Mouse (Mus musculus): ENCODE data around the gene Cnn1. TPM values are rescaled to one million over a fixed set of nuclear protein-coding genes. Genes with fewer than 3 reads are reported as not detected.
A peak's percentile ranks its signal among the peaks of the same experiment; 100 is the strongest.

Cnn1 gene
- polyA plus RNA-seq, 1 experiment from 2014 or later: 0.96 TPM

- WGBS (ENCODE audit: insufficient replicate concordance): 74% methylated on average over 4 of the region's 4 CpGs
- peaks cover 41% of the 10 kb centered on the region for H3K36me3 ChIP-seq (replicated peaks)
- H3K27me3 ChIP-seq: no peaks in the 10 kb centered on the region
- peak overlapping the region; percentile 85; the same call in 1 of the 2 replicates for H3K9ac ChIP-seq
- H3K9me3 ChIP-seq (replicated peaks): no peaks in the 10 kb centered on the region
- H3K4me1 ChIP-seq (replicated peaks): peaks cover 45% of the 10 kb centered on the region
- no peak for ATAC-seq (ENCODE audit: insufficient read depth)
- H3K27ac ChIP-seq (replicated peaks): no peak overlapping the region
- H3K4me3 ChIP-seq (replicated peaks): peak overlapping the region; percentile 86
- peak overlapping the region; percentile 88 for H3K4me2 ChIP-seq
Measured at GRCm38 (mm10) chr9:22115635-22116034, 16.6 kb downstream of the Cnn1 start.

DNA sequence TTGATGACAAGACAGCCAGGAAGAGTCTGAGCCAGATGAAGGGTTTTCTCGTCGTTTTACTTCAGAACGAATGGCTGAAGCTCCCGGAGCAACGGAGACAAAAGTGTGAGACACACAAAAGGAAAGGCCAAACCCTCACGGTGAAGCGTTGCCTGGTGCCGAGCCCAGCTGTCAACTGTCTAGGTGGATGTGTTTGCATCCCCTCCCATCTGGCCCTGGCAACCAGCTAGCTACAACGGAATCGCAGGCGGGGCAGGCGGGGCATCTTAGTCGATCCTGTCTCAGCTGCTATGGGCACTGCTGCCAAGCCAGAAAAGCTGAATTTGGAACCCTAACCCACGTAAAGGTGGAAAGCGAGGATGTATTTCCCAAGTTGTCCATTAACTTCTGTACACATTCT, 17.1 kb downstream of the Cnn1 start:
- Histone ChIP-seq H3K9ac (peak overlapping the region; percentile 85), H3K36me3 (replicated peaks) (peaks cover 37% of the 10 kb centered on the region), H3K27ac (replicated peaks) (peak overlapping the region; percentile 76), H3K9me3 (replicated peaks) (no peaks in the 10 kb centered on the region), H3K27me3 (no peaks in the 10 kb centered on the region), H3K4me3 (replicated peaks) (peak overlapping the region; percentile 86), H3K4me1 (replicated peaks) (peaks cover 49% of the 10 kb centered on the region), H3K4me2 (peak overlapping the region; percentile 88)
- ATAC-seq (ENCODE audit: insufficient read depth): no peak
- 25% methylated on average over 15 of the region's 15 CpGs for WGBS (ENCODE audit: insufficient replicate concordance)

GRCm38 (mm10) chr9:22116740-22117426, 17.9 kb downstream of the Cnn1 start, which contains the start of gene Elof1:
Gene Elof1 (minus strand): TSS chr9:22117172.
- peak within 1 kb of the TSS; percentile 85 for H3K9ac ChIP-seq
- H3K4me1 ChIP-seq (replicated peaks): peaks cover 57% of the 10 kb centered on the region
- H3K4me2 ChIP-seq: peak within 1 kb of the TSS; percentile 88
- H3K27ac ChIP-seq (replicated peaks): peak within 1 kb of the TSS; percentile 76
- H3K36me3 ChIP-seq (replicated peaks): peaks cover 30% of the 10 kb centered on the region
- no peaks in the 10 kb centered on the region for H3K9me3 ChIP-seq (replicated peaks)
- no peaks in the 10 kb centered on the region for H3K27me3 ChIP-seq
- peak within 1 kb of the TSS; percentile 86 for H3K4me3 ChIP-seq (replicated peaks)
- under 1% methylated on average over 52 of the region's 52 CpGs for WGBS (ENCODE audit: insufficient replicate concordance)
- ATAC-seq (ENCODE audit: insufficient read depth): peak; percentile 88

GRCm38 (mm10) chr9:22117754-22118456, 18.9 kb downstream of the Cnn1 start:
- H3K4me1 ChIP-seq (replicated peaks): peaks cover 67% of the 10 kb centered on the region
- H3K27ac ChIP-seq (replicated peaks): peak overlapping the region; percentile 62
- ATAC-seq (ENCODE audit: insufficient read depth): no peak
- H3K9ac ChIP-seq: peak overlapping the region; percentile 46; the same call in 1 of the 2 replicates
- 31% methylated on average over 10 of the region's 10 CpGs for WGBS (ENCODE audit: insufficient replicate concordance)
- H3K4me2 ChIP-seq: peak overlapping the region; percentile 88
- no peaks in the 10 kb centered on the region for H3K27me3 ChIP-seq
- H3K9me3 ChIP-seq (replicated peaks): no peaks in the 10 kb centered on the region
- H3K4me3 ChIP-seq (replicated peaks): peak overlapping the region; percentile 86
- peaks cover 19% of the 10 kb centered on the region for H3K36me3 ChIP-seq (replicated peaks)

DNA sequence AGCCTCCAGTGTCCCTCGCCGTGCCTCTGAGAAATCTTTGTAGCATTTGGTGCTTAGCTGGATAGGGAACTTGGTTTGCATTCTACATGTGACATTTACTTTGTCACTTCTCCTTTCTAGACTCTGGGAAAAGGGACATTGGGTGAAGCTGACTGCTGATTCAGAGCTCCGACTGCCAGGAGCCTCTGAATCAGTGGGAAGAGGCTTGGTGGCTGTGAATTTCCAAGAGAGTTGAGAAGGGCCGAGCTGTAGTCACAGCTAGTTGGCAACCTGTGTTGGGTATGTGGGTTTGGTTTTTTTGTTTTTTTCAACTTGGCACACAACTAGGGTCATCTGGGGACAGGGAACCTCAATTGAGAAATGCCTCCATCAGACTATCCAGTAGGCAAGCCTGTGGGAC, 20.5 kb downstream of the Cnn1 start:
- Histone ChIP-seq H3K4me1 (replicated peaks) (peaks cover 81% of the 10 kb centered on the region), H3K9ac (no peak overlapping the region), H3K9me3 (replicated peaks) (no peaks in the 10 kb centered on the region), H3K27ac (replicated peaks) (peak overlapping the region; percentile 64), H3K4me3 (replicated peaks) (no peak overlapping the region), H3K4me2 (no peak overlapping the region), H3K36me3 (replicated peaks) (peaks cover 3% of the 10 kb centered on the region; the same call in 1 of the 2 replicates), H3K27me3 (no peaks in the 10 kb centered on the region)
- 67% methylated on average over 4 of the region's 4 CpGs for WGBS (ENCODE audit: insufficient replicate concordance)
- no peak for ATAC-seq (ENCODE audit: insufficient read depth)

- no peaks in the 10 kb centered on the region for H3K9me3 ChIP-seq (replicated peaks)
- peak overlapping the region; percentile 83 for H3K27ac ChIP-seq (replicated peaks)
- no peak overlapping the region for H3K4me3 ChIP-seq (replicated peaks)
- peak; percentile 54 for ATAC-seq (ENCODE audit: insufficient read depth)
- peaks cover 19% of the 10 kb centered on the region for H3K36me3 ChIP-seq (replicated peaks)
- H3K27me3 ChIP-seq: no peaks in the 10 kb centered on the region
- peak overlapping the region; percentile 4; the same call in 1 of the 2 replicates for H3K9ac ChIP-seq
- peak overlapping the region; percentile 28; the same call in 1 of the 2 replicates for H3K4me2 ChIP-seq
- peaks cover 84% of the 10 kb centered on the region for H3K4me1 ChIP-seq (replicated peaks)
Measured at GRCm38 (mm10) chr9:22121545-22121944, 22.5 kb downstream of the Cnn1 start.

DNA sequence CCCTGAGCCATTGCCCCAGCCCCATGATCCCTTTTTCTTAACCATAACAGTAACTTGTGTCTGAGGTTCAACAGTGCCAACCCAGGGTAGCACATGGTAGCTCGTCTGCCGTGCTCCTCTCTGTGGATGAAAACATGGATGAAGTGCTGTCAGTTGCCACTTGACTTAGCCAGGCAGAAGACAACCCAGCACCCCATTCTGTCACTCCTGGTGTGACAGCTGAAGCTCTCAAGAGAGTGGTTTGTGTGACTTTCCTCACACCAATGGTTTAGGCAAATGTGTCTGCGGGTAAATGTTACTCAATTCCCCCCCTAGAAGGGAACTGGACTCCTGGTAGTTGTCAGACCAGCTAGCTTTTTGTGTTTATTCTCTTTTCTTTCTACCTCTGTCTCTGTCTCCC, 23.0 kb downstream of the Cnn1 start:
- H3K27me3 ChIP-seq: no peaks in the 10 kb centered on the region
- H3K36me3 ChIP-seq (replicated peaks): peaks cover 24% of the 10 kb centered on the region
- H3K4me3 ChIP-seq (replicated peaks): no peak overlapping the region
- H3K27ac ChIP-seq (replicated peaks): peak overlapping the region; percentile 83
- ATAC-seq (ENCODE audit: insufficient read depth): no peak
- no peaks in the 10 kb centered on the region for H3K9me3 ChIP-seq (replicated peaks)
- peak overlapping the region; percentile 28; the same call in 1 of the 2 replicates for H3K4me2 ChIP-seq
- peak overlapping the region; percentile 4; the same call in 1 of the 2 replicates for H3K9ac ChIP-seq
- peaks cover 87% of the 10 kb centered on the region for H3K4me1 ChIP-seq (replicated peaks)
- 71% methylated on average over 3 of the region's 3 CpGs for WGBS (ENCODE audit: insufficient replicate concordance)

GRCm38 (mm10) chr9:22123069-22123609, 24.1 kb downstream of the Cnn1 start:
- peak; percentile 17 for ATAC-seq (ENCODE audit: insufficient read depth)
- H3K4me1 ChIP-seq (replicated peaks): peaks cover 85% of the 10 kb centered on the region
- 62% methylated on average over 7 of the region's 7 CpGs for WGBS (ENCODE audit: insufficient replicate concordance)
- H3K4me3 ChIP-seq (replicated peaks): no peak overlapping the region
- H3K27me3 ChIP-seq: no peaks in the 10 kb centered on the region
- peak overlapping the region; percentile 83 for H3K27ac ChIP-seq (replicated peaks)
- no peak overlapping the region for H3K4me2 ChIP-seq
- no peaks in the 10 kb centered on the region for H3K9me3 ChIP-seq (replicated peaks)
- peaks cover 35% of the 10 kb centered on the region for H3K36me3 ChIP-seq (replicated peaks)
- no peak overlapping the region for H3K9ac ChIP-seq

DNA sequence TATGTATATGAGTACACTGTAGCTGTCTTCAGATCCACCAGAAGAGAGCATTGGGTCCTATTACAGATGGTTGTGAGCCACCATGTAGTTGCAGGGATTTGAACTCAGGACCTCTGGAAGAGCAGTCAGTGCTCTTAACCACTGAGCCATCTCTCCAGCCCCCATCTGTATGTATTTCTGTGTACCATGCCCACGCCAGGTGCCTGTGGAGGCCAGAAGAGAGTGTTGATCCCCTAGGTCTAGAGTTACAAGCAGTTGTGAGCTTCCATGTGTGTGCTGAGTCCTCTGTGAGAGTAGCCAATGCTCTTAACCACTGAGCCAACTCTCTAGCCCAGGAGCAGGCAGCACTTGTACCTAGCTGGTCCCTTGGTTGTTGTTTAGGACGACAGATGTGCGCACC, 25.2 kb downstream of the Cnn1 start:
- peaks cover 45% of the 10 kb centered on the region for H3K36me3 ChIP-seq (replicated peaks)
- H3K4me3 ChIP-seq (replicated peaks): no peak overlapping the region
- peak overlapping the region; percentile 83 for H3K27ac ChIP-seq (replicated peaks)
- H3K9ac ChIP-seq: no peak overlapping the region
- H3K4me1 ChIP-seq (replicated peaks): peaks cover 74% of the 10 kb centered on the region
- H3K27me3 ChIP-seq: no peaks in the 10 kb centered on the region
- WGBS (ENCODE audit: insufficient replicate concordance): 83% methylated on average over 3 of the region's 3 CpGs
- H3K9me3 ChIP-seq (replicated peaks): no peaks in the 10 kb centered on the region
- H3K4me2 ChIP-seq: no peak overlapping the region
- ATAC-seq (ENCODE audit: insufficient read depth): no peak

DNA sequence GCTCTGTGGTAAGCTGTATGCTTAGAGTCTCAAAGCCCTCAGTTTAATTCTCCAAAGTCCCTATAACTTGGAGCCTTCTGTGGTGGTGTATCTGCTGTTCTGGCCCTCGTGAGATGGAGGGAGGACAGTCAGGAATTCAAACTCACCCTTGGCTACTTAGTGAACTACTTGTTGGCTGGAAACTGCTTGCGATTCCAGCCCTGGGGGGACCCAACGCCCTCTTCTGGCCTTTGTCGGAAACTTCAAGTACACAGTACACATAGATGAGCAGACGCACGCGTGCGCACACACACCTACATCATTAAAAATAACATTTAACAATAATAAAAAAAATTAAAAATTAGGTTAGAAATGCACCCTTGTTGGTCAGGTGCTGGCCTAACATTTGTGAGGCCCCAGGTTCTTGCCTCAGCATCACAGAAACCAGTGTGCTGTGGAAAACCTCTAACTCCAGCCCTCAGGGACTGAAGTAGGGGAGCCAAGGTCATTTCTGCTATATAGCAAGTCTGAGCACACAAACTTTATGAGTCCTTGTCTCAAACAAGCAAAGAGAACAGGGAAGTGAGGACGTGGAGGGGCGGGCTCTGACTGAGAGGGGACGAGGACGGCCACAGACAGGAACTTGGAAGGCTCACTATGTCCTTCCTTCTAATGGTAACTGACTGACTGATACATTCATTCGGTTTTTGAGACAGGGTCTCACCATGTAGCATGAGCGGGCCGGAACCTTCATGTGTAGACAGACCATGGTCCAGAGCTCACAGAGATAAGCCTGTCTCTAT, 26.4 kb downstream of the Cnn1 start:
- H3K36me3 ChIP-seq (replicated peaks): peaks cover 58% of the 10 kb centered on the region
- peaks cover 77% of the 10 kb centered on the region for H3K4me1 ChIP-seq (replicated peaks)
- H3K27me3 ChIP-seq: no peaks in the 10 kb centered on the region

More for the DNA sequence above, 26.4 kb downstream of the Cnn1 start:
- H3K9ac ChIP-seq: no peak overlapping the region
- 73% methylated on average over 15 of the region's 15 CpGs for WGBS (ENCODE audit: insufficient replicate concordance)
- no peak overlapping the region for H3K4me2 ChIP-seq
- H3K4me3 ChIP-seq (replicated peaks): no peak overlapping the region
- ATAC-seq (ENCODE audit: insufficient read depth): no peak
- H3K9me3 ChIP-seq (replicated peaks): no peaks in the 10 kb centered on the region
- peak overlapping the region; percentile 62 for H3K27ac ChIP-seq (replicated peaks)
